Mouse (Mus musculus): Measurements from ENCODE around the gene Ppm1k.
"Not testable (repeated sequence)": the region's sequence is repeated elsewhere in the genome, so short reads cannot be mapped to it uniquely, and the experiment has no call there.

Gene Ppm1k

DNA sequence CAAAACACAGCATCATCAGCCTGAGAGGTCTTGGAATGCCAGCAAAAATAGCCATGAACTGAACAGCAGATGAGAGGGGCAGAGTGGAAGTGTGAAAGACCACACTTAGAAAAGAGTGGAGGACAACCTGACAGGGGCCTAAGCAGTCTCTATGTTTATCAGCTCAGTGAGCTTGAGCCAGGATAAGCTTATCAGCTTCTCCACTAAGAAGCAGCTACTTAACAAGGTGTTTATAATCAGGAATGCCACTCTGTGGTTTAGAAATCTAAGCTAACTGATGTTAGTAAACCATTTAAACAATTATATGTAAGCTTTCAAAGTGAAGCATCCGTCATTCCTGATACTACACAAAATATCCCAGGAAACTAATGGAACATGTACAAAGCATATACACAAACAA is 3.2 kb downstream of the Ppm1k start:
- no peak for DNase-seq (ENCODE audit: low spot score in 2 of 2)

- no peak for DNase-seq (ENCODE audit: low spot score in 2 of 2)
Measured at GRCm38 (mm10) chr6:57531441-57531840, 3.8 kb downstream of the Ppm1k start.

- DNase-seq (ENCODE audit: low spot score in 2 of 2): no peak
Measured at GRCm38 (mm10) chr6:57531011-57531410, 4.3 kb downstream of the Ppm1k start.

GRCm38 (mm10) chr6:57529336-57529845 is 5.9 kb downstream of the Ppm1k start:
- no peak for DNase-seq (ENCODE audit: low spot score in 2 of 2)

- DNase-seq (ENCODE audit: low spot score in 2 of 2): no peak
Measured at GRCm38 (mm10) chr6:57526933-57527332, 8.3 kb downstream of the Ppm1k start.

DNA sequence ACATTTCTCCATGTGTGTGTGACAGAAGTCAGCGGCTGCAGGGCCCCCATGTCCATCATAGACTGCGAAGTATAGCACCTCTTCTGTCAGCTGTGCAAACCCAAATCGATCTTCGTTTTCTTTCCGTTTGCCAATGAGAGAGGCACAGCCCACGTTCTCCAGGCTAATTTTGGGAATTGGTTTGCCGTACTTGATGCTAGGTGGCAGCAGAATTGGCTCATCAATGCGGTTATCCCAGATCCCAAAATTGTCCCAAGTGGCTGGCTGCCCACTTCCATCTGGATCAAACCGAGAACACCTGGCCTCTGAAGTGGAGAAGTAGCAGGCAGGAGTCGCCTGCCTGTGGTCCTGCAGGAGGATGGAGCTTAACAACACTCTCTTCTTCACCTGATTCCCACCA is 10.5 kb downstream of the Ppm1k start:
- DNase-seq (ENCODE audit: low spot score in 2 of 2): no peak

DNA sequence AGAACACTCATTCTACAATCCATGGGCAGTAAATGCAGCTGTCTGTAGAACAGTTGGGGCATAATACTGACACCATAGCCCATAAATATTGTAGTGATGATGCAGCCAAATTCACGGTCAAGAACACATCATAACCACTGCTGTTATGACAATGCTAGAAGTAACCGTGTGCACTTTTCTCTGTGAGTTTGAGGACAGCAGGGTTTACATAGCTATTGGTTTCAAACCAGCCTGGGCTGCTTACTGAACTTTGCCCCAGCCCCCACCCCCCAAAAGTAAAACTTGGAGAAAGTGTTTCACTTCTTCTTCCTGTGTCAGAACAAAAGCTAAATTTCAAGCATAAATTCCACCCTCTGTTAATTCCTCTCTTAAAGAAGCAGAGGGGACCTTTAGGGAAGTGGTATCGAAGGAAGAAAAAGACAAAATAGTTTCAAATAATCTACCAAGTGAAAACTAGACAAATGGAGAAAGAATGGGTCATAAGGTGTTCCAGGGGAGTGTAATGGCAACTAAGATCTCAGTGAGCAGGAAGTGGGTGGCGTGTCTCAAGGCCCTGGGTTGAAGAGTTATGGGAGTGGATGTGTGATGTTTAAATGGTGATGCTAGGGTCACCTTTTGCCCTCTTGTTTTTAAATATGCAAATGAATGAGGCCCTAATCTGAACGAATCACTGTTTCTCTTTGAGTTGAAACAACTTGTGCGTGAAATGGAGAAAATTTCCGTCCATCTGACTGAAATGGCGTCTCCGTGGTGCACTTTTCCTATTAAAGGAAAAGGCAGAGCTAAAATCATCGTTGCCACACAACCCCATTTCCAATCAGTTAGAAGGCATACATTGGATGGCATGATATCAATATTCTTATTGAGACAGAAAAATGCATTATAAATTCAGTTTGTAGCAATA is 14.3 kb downstream of the Ppm1k start:
- no peak for DNase-seq (ENCODE audit: low spot score in 2 of 2)

DNA sequence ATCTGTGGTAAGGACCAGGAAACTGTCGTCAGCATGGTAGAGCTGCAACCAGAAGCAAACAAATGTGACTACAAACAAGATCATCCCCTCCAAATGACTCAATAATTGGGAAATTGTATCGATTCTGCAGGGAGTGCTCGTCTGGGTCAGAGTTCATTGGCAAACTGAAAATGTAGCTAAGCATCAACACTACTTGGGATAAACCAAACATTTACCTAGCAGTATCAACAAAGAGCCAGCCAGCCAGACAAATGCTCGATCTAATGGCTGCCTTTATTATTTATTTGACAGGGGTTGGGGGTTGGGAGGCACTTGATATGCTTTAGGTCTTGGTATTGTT is 21.3 kb downstream of the Ppm1k start:
- no peak for DNase-seq (ENCODE audit: low spot score in 2 of 2)

DNA sequence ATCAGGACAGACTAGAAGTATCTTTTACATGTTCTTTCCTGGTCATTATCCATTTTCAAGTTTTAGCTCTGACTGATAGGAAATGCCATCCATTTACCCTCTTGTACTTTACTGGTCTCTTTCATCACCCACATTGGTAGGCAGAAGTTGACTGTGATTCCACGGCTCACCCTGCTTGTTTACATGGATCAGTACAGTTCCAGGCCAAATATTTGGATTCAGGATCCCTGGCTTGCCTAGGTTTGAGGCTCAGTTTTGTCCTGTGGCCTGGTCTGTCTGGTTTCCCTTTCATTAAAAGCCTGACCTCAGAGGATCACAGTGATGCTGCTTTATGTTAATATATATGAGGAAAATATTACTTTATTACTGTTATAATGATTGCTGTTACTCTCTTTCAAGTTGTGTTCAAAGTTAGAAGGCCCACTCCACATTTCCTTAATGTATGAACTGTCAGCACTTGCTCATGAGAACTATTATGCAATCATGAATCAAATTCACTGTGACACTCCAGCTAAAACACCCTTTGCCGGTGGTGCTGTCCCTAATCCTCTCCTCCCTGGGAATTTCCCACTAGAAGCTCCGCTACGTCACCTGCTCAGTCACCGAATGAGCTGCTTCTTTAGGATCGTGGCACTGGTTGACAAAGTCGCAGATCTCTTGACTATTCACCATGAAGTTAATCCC is 21.8 kb downstream of the Ppm1k start:
- no peak for DNase-seq (ENCODE audit: low spot score in 2 of 2)

DNA sequence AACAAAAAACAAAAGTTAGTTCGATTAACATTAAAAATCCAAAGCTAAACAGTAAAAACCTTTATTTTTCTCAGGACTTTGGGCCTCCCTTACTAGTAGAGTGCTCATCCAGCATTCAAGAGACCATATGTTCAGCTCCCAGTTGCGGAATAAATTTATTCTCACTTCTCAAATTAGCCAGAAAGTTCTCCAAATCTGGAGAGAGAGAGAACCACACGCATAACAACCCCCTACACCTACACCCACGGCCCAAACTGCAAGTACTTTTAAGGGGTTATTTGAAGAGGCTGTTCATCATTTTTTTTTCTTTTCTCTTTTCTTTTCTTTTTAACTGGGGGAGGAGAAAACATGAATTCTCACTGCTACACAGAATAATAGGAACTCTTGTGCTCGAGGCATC is 23.4 kb downstream of the Ppm1k start:
- no peak for DNase-seq (ENCODE audit: low spot score in 2 of 2)

GRCm38 (mm10) chr6:57503662-57504379 is 31.4 kb downstream of the Ppm1k start:
- no peak for DNase-seq (ENCODE audit: low spot score in 2 of 2)

- no peak for DNase-seq (ENCODE audit: low spot score in 2 of 2)
Measured at GRCm38 (mm10) chr6:57499209-57499608, 36.1 kb downstream of the Ppm1k start.

DNA sequence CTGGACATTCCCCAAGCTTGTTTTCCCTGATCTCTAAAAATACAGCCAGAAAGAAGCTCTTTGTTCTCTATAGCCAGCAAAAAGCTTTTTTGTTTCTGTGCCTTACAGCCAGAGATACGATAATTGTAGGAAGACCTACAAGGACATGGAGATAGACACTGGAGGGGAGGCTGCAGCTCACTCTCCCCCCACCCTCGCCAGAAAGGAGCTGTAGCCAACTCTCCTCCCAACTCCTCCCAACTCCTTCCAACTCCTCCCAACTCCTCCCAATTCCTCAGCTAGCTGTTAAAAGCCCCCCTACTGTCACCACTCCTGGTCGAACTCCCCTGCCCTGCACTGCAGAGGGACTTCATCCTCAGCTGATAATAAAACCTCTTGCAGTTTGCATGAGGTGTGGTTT is 67.1 kb downstream of the Ppm1k start:
- not testable (repeated sequence) for DNase-seq (ENCODE audit: low spot score in 2 of 2)

Measured in spleen, postnatal 36 days (tissue).